Mouse (Mus musculus) liver, embryonic 14.5 days (tissue): ENCODE results near the gene 4930451I11Rik.

Source experiments
- CTCF ChIP-seq: IDR thresholded peaks from 2 replicates; pipeline ENCODE4 v1.5.1; 2016; ENCODE audit warnings: antibody characterized with exemption, low read depth, control low read depth
- EP300 ChIP-seq: IDR thresholded peaks from 2 replicates; pipeline ENCODE4 v1.6.1; 2016; ENCODE audit warnings: antibody characterized with exemption, low read depth

- no peak for TF ChIP-seq CTCF
- no peak for TF ChIP-seq EP300
Observed at GRCm38 (mm10) chr7:126801057-126801422, 30.4 kb downstream of the 4930451I11Rik start.
